Mouse (Mus musculus): ENCODE measurements around the gene Hoxd11. TPM values are rescaled to one million over a fixed set of nuclear protein-coding genes. Genes with fewer than 3 reads are reported as not detected.
A peak's percentile ranks its signal among the peaks of the same experiment; 100 is the strongest.

Hoxd11 gene
- polyA plus RNA-seq, 1 experiment from 2014 or later, result 59.6 TPM

- H3K9ac ChIP-seq (ENCODE audit: low read length), result peak overlapping the region; percentile 72
- DNase-seq (ENCODE audit: low spot score), result peak; percentile 67
- no peaks in the 10 kb centered on the region for H3K9me3 ChIP-seq (ENCODE audit: control insufficient read depth, low read length)
- no peak for ATAC-seq (ENCODE audit: insufficient number of reproducible peaks, low FRiP score, low TSS enrichment, low read depth)
- H3K4me1 ChIP-seq (ENCODE audit: control insufficient read depth, insufficient read depth, low read length), result peaks cover 10% of the 10 kb centered on the region
- peaks cover 50% of the 10 kb centered on the region for H3K27me3 ChIP-seq (ENCODE audit: control insufficient read depth, insufficient read depth, low read length)
- peak overlapping the region; percentile 32; the same call in 1 of the 2 replicates for H3K4me3 ChIP-seq (ENCODE audit: low read depth, low read length)
- peak overlapping the region; percentile 62 for H3K4me2 ChIP-seq (ENCODE audit: low read depth, severe bottlenecking)
- under 1% methylated on average over 30 of the region's 47 CpGs for WGBS
- H3K27ac ChIP-seq (replicated peaks; ENCODE audit: low read depth, low read length), result peak overlapping the region; percentile 69
- no peaks in the 10 kb centered on the region for H3K36me3 ChIP-seq (ENCODE audit: control insufficient read depth, insufficient read depth, low read length)
Observed at GRCm38 (mm10) chr2:74655420-74655781, 24.0 kb upstream of the Hoxd11 start.

DNA sequence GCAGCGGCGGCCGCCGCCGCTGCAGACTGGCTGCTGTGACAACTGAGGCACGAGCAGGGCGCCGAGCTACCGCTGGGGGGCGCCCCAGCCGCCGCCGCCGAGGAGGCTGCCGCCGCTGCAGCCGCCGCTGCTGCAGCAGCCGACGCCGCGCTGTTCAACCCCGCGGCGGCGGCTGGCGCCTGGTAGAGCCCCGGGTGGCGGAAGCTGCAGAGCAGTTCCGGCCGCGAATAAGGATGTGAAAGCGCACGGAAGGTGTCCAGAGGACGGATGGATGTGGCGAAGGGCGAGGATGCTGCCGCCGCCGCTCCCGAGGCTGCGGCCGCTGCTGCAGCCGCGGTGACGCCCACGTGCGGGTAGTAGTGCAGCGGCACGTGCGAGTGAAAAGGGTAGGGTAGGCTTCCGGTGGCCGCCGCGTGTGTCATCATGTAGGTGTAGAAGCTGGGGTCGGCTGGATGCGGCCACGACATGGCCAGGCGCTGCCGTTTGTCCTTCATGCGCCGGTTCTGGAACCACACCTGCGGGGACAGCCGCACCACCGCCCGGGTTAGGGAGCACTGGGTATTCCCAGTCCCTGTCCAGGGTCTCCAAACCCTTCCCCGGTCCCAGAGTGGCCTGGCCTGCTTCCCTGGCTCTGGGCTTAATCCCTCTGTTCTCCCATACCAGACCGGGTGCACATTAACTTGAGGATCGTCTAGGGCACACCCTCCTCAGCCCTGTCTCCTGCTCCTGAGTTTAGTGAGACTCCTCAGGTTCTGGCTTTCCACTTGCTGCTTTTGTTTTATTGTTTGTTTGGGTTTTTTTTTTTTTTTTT, 23.3 kb upstream of the Hoxd11 start:
- Histone ChIP-seq H3K4me3 (ENCODE audit: low read depth, low read length) (peak overlapping the region; percentile 32), H3K4me2 (ENCODE audit: low read depth, severe bottlenecking) (peak overlapping the region; percentile 62), H3K36me3 (ENCODE audit: control insufficient read depth, insufficient read depth, low read length) (no peaks in the 10 kb centered on the region), H3K9me3 (ENCODE audit: control insufficient read depth, low read length) (no peaks in the 10 kb centered on the region), H3K27me3 (ENCODE audit: control insufficient read depth, insufficient read depth, low read length) (peaks cover 53% of the 10 kb centered on the region), H3K4me1 (ENCODE audit: control insufficient read depth, insufficient read depth, low read length) (peaks cover 12% of the 10 kb centered on the region), H3K27ac (replicated peaks; ENCODE audit: low read depth, low read length) (peak overlapping the region; percentile 69), H3K9ac (ENCODE audit: low read length) (peak overlapping the region; percentile 72)
- ATAC-seq (ENCODE audit: insufficient number of reproducible peaks, low FRiP score, low TSS enrichment, low read depth), result no peak
- WGBS, result under 1% methylated on average over 54 of the region's 69 CpGs
- peak; percentile 71 for DNase-seq (ENCODE audit: low spot score)

DNA sequence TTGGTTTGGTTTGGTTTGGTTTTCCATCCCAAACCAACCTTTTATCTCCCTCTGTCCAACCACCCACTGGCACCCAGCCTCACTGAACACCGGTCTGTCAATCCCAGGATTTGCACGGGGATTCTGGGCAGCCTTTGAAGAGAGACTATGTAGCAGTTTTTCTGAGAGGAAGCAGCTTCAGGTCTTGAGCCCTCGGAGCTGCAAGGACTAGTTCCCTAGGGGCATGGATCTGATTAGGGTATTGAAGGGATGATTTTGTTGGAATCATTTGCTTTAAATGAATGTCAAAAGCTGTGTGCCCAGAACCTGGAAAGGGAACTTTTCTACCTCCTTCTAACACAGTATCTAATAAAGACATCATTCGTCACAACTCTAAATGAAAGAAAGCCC, 22.7 kb upstream of the Hoxd11 start:
- Histone ChIP-seq H3K9me3 (ENCODE audit: control insufficient read depth, low read length) (no peaks in the 10 kb centered on the region), H3K4me1 (ENCODE audit: control insufficient read depth, insufficient read depth, low read length) (peaks cover 13% of the 10 kb centered on the region), H3K27ac (replicated peaks; ENCODE audit: low read depth, low read length) (peak overlapping the region; percentile 69), H3K9ac (ENCODE audit: low read length) (peak overlapping the region; percentile 72), H3K4me2 (ENCODE audit: low read depth, severe bottlenecking) (peak overlapping the region; percentile 62), H3K4me3 (ENCODE audit: low read depth, low read length) (peak overlapping the region; percentile 32), H3K36me3 (ENCODE audit: control insufficient read depth, insufficient read depth, low read length) (no peaks in the 10 kb centered on the region), H3K27me3 (ENCODE audit: control insufficient read depth, insufficient read depth, low read length) (peaks cover 54% of the 10 kb centered on the region)
- ATAC-seq (ENCODE audit: insufficient number of reproducible peaks, low FRiP score, low TSS enrichment, low read depth) (no peak), DNase-seq (ENCODE audit: low spot score) (peak; percentile 61)
- WGBS, result 2% methylated on average over 4 of the region's 4 CpGs

- Histone ChIP-seq H3K27ac (replicated peaks; ENCODE audit: low read depth, low read length) (no peak overlapping the region; the same call in 1 of the 2 replicates), H3K4me3 (ENCODE audit: low read depth, low read length) (peak overlapping the region; percentile 38), H3K27me3 (ENCODE audit: control insufficient read depth, insufficient read depth, low read length) (peaks cover 54% of the 10 kb centered on the region), H3K36me3 (ENCODE audit: control insufficient read depth, insufficient read depth, low read length) (no peaks in the 10 kb centered on the region), H3K9ac (ENCODE audit: low read length) (peak overlapping the region; percentile 81), H3K4me2 (ENCODE audit: low read depth, severe bottlenecking) (peak overlapping the region; percentile 38), H3K9me3 (ENCODE audit: control insufficient read depth, low read length) (no peaks in the 10 kb centered on the region), H3K4me1 (ENCODE audit: control insufficient read depth, insufficient read depth, low read length) (peaks cover 13% of the 10 kb centered on the region)
- WGBS, result 3% methylated on average over 62 of the region's 62 CpGs
- DNase-seq (ENCODE audit: low spot score) (peak; percentile 79), ATAC-seq (ENCODE audit: insufficient number of reproducible peaks, low FRiP score, low TSS enrichment, low read depth) (no peak)
Observed at GRCm38 (mm10) chr2:74657251-74658023, 21.9 kb upstream of the Hoxd11 start.

DNA sequence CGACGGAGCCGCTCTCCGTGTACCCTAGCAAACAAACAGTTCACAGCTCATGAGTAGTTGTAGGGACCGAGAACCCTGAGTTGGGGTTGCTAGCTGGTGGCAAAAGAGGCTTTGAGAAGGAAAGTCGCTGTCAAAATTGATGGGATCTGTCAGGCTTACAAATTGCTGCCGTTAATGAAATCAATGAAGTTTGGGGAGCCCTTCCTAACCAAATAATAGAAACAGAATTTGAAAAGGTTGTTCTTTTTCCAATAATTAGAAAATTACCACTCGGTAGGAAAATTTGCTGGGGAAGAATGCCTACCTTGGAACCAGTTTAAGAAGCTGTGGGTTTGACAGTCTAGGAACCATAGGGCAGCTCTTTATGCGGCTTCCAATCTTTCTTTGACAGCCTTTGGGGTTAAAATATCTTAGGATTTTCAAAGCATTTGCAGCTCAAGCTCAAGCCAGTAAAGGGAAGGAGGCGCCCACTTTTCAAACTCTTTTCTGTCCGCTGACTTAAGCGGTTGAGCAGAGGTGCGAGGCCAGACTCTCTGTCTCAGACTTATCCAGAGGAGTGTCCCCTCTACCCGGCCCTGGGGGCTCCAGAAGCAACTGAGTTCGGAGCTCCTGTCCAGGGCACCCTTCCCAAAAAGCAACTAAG, 21.2 kb upstream of the Hoxd11 start:
- peak overlapping the region; percentile 68 for H3K27ac ChIP-seq (replicated peaks; ENCODE audit: low read depth, low read length)
- peak overlapping the region; percentile 38 for H3K4me2 ChIP-seq (ENCODE audit: low read depth, severe bottlenecking)
- DNase-seq (ENCODE audit: low spot score), result no peak
- WGBS, result 2% methylated on average over 15 of the region's 15 CpGs
- H3K27me3 ChIP-seq (ENCODE audit: control insufficient read depth, insufficient read depth, low read length), result peaks cover 55% of the 10 kb centered on the region
- H3K4me1 ChIP-seq (ENCODE audit: control insufficient read depth, insufficient read depth, low read length), result peaks cover 13% of the 10 kb centered on the region
- H3K4me3 ChIP-seq (ENCODE audit: low read depth, low read length), result peak overlapping the region; percentile 38
- H3K36me3 ChIP-seq (ENCODE audit: control insufficient read depth, insufficient read depth, low read length), result no peaks in the 10 kb centered on the region
- no peak for ATAC-seq (ENCODE audit: insufficient number of reproducible peaks, low FRiP score, low TSS enrichment, low read depth)
- no peaks in the 10 kb centered on the region for H3K9me3 ChIP-seq (ENCODE audit: control insufficient read depth, low read length)
- H3K9ac ChIP-seq (ENCODE audit: low read length), result peak overlapping the region; percentile 81

DNA sequence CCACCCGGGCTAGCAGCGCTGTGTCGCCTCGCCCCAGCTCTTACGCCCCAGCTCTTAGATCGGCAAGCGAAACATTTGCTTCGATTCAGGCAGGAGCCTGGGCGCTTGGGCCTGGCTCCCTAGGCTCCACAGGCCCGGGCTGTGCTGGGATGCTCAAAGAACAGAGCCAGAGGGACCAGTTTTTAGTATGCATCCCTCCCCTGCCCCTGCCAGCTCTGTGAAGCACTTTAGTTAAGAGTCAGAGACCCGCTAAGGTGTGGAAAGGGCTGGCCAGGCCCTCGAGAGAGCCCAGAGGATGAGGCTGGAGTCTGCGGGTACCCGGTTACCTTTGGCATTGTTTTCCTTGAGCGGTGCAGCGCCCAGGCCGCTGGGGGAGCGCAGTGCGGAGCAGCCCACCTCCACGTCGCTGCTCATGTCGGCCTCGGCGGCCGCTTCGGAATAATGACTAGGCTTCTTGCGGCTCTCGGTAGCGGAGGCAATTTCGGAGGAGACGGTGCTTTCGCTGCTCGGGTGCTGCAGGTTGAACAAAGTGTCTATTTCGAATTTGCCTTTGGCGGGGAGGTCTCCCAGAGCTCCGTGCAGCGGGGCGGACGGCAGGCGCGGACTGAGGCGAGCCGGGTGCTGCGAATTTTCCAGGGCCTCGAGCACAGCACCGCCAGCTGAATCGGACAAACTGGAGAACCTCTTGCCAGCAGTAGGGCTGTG, 20.5 kb upstream of the Hoxd11 start:
- peak overlapping the region; percentile 33 for H3K4me2 ChIP-seq (ENCODE audit: low read depth, severe bottlenecking)
- H3K36me3 ChIP-seq (ENCODE audit: control insufficient read depth, insufficient read depth, low read length), result no peaks in the 10 kb centered on the region
- H3K4me3 ChIP-seq (ENCODE audit: low read depth, low read length), result peak overlapping the region; percentile 38
- H3K27ac ChIP-seq (replicated peaks; ENCODE audit: low read depth, low read length), result peak overlapping the region; percentile 68
- under 1% methylated on average over 47 of the region's 47 CpGs for WGBS
- ATAC-seq (ENCODE audit: insufficient number of reproducible peaks, low FRiP score, low TSS enrichment, low read depth) (no peak), DNase-seq (ENCODE audit: low spot score) (peak; percentile 79)
- H3K4me1 ChIP-seq (ENCODE audit: control insufficient read depth, insufficient read depth, low read length), result peaks cover 13% of the 10 kb centered on the region
- H3K27me3 ChIP-seq (ENCODE audit: control insufficient read depth, insufficient read depth, low read length), result peaks cover 60% of the 10 kb centered on the region
- H3K9me3 ChIP-seq (ENCODE audit: control insufficient read depth, low read length), result no peaks in the 10 kb centered on the region
- peak overlapping the region; percentile 81 for H3K9ac ChIP-seq (ENCODE audit: low read length)

- H3K9ac ChIP-seq (ENCODE audit: low read length), result peak within 1 kb of the TSS; percentile 81
- H3K27me3 ChIP-seq (ENCODE audit: control insufficient read depth, insufficient read depth, low read length), result peaks cover 65% of the 10 kb centered on the region
- no peaks in the 10 kb centered on the region for H3K9me3 ChIP-seq (ENCODE audit: control insufficient read depth, low read length)
- peaks cover 13% of the 10 kb centered on the region for H3K4me1 ChIP-seq (ENCODE audit: control insufficient read depth, insufficient read depth, low read length)
- DNase-seq (ENCODE audit: low spot score), result peak; percentile 73
- H3K4me3 ChIP-seq (ENCODE audit: low read depth, low read length), result peak within 1 kb of the TSS; percentile 38
- H3K36me3 ChIP-seq (ENCODE audit: control insufficient read depth, insufficient read depth, low read length), result no peaks in the 10 kb centered on the region
- H3K27ac ChIP-seq (replicated peaks; ENCODE audit: low read depth, low read length), result peak within 1 kb of the TSS; percentile 68
- WGBS, result under 1% methylated on average over 28 of the region's 28 CpGs
- peak within 1 kb of the TSS; percentile 34 for H3K4me2 ChIP-seq (ENCODE audit: low read depth, severe bottlenecking)
- ATAC-seq (ENCODE audit: insufficient number of reproducible peaks, low FRiP score, low TSS enrichment, low read depth), result no peak
Observed at GRCm38 (mm10) chr2:74659507-74660005, 19.8 kb upstream of the Hoxd11 start, which contains the start of gene Evx2. Evx2 (minus strand) TSS chr2:74659557.

Measured in limb, embryonic 11.5 days (tissue).